Mouse (Mus musculus) cerebellum, adult 9-10 months (tissue): ENCODE results near the gene Sox5.

Experiments used
- DNase-seq: peaks from one replicate; pipeline ENCODE4 v3.0.0; 2022

Sox5 gene

DNA sequence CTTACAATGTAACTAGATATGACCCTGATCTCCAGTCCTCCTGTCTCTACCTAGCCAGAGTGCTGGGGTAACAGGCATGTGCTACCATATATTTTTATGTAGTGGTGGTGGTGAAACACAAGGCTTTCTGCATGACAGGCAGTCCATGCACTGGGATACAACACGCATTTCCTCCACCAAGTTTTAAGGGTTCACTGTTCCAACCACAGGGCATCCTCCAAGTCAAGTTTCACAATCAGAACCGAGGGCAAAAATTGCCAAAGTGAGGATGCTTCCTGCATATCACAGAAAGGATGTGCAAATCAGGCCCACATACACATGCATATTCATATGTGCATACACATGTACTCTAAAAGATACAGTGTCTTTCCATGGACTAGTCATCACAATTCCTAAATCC is 888.9 kb downstream of the Sox5 start:
- DNase-seq, result no peak

DNA sequence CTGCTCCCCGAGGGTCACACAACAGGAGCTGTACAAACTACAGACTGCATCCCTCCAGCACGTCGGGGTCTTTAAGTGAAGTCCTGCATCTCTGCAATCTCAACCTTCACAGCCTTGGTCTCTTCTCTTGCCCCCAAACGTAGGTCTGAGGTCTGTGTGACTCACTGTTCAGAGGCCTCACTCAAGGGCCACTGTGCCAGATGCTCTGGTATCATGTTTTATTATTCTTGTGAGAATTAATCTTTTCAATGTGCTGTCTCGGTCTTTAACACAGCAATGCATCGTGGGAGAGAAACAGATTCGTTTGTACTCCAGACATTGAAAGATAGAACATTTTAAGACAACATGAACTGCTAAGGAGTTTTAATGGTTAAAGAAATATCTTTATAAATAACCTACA is 893.2 kb downstream of the Sox5 start:
- no peak for DNase-seq

DNA sequence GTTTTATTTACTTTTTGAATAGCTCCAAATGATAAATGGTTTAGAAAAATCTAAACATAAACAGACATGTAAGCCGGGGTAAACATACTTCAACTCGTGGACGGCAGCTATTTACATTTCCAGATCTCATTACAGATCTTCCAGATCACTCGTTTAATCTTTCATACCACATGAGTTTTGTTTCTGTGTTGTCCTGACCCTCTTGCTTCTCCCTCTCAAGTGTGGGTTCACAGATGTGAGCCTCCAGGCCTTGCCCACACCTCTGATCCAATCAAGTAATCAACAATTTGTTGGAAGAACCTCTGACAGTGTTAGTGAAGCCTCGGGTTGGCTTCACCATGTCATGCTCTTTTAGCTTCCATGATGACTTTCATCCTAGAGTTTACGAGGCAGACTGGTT is 903.3 kb downstream of the Sox5 start:
- DNase-seq, result no peak

DNA sequence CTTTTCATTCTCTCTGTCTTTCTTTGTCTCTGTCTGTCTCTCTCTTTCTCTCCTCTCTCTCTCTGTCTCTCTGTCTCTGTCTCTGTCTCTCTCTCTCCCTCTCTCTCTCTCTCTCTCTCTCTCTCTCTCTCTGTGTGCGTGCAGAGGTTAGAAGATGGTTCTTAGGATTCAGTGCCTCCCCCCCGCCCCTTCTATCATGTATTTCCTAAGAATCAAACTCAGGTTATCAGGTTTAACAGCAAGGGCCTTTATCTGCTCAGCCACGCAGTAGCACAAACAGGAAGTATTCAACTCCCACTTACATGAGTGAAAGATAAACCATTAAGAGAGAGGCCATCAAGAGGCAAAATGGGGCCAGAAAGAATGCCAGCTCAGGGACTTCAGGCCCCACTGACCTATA is 913.0 kb downstream of the Sox5 start:
- DNase-seq, result no peak

DNA sequence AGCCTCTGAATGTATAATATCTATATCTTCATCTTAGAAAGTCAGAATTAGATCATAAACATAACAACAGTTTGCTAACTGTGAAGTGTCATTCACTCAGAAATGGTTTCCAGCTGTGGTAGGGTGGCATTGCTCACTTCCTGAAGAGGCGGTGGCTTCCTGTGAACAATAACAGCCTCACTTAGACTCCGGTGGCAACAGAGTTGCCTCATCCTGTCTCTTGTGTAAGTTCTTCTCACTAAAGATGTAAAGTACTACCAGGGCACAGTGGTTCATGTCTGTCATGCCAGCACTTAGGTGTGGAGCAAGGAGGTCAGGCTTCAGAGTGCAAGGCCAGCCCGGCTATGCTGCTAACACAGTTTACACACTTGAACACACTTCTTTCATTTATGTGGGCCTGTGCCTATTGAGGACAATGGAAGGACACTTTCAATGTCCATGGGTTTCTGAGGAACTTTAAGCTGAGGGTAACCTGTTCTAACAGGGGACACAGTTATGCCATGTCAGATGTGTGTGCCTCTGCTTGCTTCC is 913.6 kb downstream of the Sox5 start:
- DNase-seq, result no peak

DNA sequence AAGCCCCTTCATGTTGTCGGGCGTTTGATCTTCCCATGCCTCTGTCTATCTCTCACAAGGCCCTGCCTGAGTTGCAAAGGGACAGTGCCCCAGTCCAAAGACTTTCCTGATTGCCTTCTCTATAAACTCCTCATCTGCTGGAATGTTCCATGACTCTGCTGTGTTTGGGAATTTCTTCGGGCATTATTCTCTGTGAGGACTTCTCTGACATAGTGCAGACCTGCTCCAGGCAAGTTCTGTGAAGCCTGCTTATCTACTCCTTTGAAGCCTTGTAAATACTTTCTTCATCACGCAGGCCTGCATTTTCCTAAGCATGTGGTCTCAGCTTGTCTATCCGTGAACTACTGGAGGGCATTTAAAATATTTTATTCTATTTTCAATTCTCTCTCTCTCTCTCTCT is 914.7 kb downstream of the Sox5 start:
- DNase-seq, result no peak

DNA sequence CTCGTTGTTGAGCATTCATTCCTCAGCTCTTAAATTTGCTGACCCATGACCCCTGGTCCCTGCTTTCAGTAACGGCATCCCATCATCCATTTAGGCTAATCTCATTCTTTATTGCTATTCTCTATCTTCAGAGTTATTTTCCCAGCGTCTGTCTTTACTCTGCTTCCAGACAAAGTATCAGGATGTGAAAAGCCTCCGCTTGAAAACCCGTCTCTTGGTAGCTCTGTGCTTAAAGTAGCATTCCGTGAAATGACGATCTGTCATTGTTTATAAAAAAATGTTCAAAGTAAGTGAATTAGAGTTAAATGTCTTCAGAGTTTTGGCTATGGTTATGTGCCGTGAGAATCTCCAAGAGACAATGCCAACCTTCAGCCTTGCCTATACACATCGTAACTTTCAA is 915.2 kb downstream of the Sox5 start:
- DNase-seq, result no peak

DNA sequence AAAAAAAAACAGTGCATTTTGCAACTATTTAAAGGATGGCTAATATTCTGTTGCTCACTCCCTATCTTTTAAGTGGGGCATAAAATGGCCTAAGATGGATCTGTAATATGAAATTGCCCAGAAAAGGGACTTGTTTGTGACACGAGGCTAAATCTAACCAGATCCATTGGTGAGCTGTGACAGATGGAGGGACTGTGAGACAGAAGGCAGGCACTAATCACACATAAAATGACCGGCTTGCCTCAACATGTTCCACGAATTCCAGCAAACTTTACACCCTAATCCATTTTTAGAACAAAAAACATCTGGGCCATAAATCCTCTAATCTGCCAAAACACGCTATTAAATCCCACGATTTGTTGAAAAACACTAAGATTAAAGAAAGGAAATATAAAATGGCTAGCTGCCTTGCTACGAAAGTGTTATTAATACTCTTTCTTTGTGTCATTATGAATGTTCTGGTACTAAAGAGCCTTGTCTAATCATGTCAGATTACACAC is 919.1 kb downstream of the Sox5 start:
- no peak for DNase-seq

DNA sequence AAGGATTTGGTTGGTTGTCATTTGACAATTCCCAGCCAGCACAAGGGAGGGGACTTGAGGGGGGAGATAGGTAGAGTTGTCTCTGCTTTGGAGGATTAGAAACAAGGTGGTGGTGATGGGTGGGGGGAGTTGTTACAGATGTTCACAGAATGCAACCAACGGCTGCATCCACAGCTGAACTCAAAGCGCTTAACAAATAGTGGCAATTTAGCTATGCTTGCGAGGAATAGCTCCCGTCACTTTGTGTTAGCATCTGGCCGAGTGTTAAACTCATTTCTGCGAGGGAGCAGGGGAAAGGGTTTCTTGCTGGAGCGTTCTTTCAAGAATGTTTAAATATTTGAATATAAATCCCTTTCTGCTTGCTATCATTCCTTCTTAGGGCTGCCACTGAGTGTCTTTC is 921.7 kb downstream of the Sox5 start:
- DNase-seq, result no peak

DNA sequence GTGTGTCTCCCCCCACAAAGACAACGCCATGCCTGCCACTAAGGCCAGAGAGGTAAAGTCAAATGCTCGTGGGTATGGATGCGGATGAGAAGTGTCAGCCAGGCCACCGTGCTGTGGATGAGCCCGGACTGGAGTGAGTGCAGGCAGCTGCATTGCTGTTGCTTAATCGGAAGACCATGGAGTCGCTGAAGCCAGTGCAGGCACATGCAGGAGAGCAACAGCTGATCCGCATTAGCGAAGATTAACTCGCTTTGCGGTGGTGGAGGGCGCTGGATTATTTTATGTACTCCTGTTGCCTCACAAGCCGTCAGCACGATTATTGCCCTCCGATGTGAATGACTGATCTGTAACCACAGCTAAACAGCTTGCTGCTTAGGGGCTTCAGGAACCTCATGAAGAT is 922.2 kb downstream of the Sox5 start:
- no peak for DNase-seq

DNA sequence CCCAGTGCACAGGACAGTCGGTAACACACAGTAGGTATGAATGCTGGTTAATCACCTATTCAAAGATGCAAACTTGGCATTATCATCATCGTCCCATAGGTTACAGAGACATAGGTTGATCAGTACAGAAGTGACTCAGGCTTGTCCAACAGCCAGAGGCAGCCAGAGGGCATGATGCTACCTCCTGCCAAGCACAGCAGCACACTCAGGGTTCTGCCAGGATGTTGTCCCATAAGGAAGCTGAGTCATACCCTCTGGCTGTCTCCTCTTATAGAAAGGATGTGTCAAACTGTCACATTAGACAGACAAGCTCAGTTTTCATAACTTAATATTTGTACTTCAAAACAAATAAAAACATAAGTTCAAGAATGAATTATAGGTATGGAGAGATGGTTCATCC is 923.2 kb downstream of the Sox5 start:
- DNase-seq, result no peak

DNA sequence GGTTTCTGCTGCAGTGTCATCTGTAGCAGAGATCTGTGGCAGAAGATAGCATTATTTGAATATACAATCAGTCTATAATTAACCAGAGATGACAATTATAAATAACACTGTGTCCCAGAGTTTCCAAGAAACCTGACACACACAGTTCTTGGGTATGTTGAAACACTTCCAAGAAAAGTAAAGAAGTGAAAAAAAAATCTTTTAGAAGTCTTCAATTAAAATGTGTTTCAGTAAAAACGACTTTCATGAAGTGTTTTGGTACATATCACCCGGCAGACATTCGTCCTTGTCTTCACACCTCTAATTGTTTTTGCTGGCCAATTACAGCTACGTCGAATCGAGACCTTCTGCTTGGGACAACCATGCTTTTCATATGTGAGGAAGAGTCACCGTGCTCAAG is 924.4 kb downstream of the Sox5 start:
- DNase-seq, result no peak

DNA sequence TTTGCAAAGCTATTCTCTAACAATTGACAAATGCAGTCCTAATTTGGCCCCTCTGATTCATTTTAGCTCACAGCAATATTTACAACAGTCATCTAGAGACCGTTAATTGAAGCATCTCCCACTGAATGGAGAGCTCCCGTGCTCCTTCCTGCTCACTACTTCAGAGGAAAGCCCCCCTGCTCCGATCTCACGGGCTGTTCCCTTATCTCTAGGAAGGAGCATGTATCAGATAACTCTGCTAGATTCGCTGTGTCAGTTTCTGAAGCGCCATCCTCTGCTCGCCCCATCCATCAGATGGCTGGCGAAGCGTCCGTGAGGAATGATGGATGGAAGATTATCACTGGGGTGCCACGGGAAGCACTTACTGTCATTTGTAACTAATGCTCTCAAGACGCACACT is 926.4 kb downstream of the Sox5 start:
- DNase-seq, result no peak

DNA sequence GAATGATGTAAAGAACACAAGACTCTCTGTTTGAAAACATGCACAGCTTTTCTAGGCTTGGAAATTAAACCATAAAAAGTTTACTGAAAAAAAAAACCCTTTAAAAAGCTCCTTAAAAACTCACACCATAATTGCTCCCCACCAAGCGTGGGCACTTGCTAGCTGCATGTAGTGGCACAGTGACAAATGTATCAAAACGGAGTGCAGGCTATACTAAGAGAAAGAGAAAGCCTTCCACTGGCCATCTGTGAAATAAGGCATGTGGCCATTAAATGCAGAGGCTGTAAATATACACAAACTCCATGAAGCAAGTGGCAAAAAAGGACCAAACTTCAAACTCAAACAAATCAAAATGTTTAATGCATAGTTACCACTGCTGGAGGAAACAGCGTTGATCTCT is 927.7 kb downstream of the Sox5 start:
- DNase-seq, result no peak

DNA sequence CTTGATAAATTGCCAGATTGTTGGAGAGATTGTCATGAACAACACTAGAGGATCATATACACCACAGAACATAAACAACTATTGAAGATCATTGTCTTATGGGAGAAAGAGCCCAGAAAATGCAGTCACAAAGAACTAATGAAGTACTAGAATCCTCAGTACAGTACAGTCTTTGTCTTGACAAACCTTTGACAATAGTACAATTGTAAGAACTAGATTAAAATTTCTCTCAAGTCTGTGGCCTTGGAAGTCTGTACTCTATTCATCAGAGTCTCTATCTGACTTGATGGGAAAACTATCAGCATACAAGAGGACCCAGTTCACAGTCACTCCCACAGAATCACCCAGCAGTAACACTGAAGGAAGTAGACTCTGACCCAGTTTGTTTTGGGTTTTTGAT is 936.0 kb downstream of the Sox5 start:
- DNase-seq, result no peak

DNA sequence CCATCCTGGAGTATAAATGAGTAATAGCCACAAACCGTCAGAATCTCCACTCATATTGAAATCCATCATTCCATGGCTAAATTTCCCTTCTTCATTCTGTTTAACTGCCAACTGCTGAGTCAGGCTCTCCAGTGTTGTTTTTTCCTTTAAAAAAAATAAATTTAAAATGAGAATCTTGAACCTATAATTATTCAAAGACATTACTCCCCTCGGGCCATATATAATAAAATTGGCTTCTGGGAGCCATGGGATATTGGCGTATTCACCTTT is 937.1 kb downstream of the Sox5 start:
- no peak for DNase-seq

DNA sequence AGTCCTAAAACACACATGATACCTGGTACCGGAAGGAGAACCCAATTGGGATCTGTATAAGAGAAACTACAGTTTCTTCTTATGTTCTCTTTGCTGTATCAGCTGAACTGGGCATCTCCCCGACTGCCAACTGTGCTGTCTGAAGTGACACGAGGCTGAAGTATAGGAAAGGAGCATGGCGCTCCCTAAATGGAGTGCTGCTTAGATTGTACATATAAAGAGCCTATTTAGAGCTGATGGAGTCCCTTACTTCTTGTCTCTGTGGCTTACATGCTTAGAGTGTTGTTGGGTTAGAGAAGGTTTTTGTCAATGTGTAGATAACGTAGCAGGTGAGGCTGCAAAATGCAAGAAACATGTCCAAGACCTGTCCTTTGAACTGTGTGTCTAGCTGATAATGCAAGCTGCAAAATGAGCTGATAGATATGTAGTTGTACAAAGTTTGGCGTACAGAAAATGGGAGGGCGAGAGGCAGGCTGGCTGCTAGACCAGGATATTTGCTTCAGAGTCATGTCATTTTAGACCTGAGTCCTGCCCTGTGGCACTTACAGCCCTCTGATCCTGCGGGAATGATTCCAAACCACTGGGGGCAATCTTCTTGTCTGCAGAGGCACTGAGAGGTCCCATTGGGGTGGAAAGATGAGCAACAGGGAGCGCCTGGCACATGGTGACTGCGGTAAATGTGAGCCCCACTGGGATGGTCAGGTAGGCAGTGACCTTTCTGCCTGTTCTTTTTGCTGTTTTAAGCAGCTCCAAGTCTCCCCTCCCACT is 937.7 kb downstream of the Sox5 start:
- no peak for DNase-seq

DNA sequence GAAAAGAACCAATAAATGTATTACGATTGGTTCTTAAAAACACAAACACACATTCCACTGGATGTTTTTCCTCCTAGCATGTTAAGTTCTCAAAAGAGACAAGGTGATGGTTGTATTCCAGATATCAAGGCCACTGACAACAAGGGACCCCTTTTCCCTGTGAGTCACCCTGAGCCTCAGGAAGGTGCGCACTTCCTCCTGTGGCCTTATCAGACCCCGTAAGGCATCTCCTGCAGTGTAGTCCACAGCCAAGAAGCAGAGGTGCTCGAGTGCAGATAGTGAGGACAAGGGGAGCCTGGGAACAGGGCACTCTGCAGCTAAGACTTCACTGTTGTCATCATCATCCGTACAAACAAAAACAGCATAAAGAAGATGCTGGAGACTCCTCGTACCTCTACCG is 939.8 kb downstream of the Sox5 start:
- DNase-seq, result no peak

DNA sequence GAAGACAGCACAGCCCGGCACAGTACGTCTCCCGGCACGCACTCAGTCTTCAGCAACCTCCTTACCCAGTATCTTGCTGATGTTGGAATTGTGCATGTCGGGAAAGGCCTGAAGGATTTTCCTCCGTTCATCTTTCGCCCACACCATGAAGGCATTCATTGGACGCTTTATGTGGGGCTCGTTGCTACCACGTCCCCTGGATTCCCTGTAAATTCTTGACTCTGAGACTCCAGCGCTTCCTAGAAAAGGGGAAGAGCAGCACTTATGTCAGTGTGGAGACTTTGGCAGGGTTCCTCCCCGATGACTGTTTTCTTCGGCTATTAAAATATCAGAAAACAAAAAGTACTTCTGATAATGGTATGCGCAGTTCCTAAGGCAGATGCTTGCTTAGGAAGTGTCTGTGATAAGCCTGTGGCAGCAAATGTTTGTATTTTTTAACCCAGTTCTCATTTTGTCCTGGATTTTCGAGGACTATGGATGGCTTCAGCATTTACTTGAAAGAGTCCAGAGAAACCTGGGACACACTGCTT is 940.6 kb downstream of the Sox5 start:
- DNase-seq, result no peak

DNA sequence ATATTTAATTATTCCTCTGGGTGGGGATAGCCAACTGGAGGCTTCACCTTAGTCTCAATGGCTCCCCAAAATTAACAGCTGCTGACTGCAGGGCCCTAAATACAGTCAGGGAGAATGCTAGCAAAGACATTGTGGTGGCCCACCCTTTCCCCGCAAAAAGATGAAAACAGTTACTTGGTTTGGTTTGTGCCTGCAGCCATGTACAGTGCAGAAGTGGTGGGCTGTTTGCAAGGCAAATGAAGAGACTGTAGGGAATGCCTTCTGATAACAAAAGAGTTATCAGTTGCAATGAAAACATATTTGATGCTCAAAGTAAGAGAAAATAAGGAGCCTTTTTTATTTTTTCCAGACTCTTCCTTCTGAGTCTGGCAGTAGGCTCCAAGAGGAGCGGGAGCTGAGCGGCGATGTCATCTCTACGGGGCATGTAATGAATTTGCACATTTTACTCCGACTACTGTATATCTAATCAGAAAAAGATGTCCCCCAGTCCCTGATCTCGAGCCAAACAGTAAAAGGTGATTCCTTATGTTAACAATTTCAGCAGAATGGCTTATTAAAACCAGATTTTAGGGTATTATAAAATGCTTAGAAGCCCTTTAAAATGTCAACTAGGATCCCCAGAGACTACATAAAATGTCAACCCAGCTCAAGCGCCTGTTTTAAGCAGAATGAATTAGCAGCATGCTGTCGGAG is 943.2 kb downstream of the Sox5 start:
- no peak for DNase-seq

DNA sequence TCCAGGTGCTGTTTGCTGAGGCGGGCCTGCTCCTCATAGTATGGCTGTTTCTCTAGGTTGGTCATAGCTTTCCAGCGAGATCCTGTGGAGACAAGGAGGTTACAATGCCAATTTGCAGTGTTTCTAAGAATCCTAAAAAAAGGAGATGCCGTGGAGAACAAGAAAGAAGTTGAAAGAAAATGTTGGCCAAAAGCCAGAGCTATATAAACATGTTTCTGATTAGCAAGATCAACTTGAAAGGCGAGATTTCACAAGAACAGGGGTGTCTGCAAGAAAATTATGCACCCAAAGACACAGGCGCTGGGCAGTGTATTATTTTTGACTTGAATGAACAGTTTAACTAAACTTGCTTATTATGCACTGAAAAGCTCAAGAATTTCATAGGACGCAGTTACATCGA is 946.4 kb downstream of the Sox5 start:
- DNase-seq, result no peak

DNA sequence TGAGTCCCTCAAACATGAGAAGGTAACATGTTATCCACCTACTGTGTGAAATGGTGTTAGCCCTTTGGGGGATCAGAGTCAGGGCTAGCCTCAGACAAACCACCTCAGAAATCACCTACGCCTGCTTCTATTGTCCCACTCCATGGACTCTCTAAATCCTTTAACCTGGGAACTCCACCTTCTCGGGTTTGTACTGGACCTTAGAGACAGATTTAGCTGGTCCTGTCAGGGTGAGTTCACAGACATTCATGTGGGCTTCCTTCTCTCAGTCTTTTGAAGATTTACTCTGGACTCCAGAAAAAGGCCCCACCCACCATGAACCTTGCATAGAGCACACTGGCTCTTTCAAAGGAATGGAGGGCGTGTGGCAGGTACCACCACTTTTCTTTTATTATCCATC is 947.8 kb downstream of the Sox5 start:
- no peak for DNase-seq

DNA sequence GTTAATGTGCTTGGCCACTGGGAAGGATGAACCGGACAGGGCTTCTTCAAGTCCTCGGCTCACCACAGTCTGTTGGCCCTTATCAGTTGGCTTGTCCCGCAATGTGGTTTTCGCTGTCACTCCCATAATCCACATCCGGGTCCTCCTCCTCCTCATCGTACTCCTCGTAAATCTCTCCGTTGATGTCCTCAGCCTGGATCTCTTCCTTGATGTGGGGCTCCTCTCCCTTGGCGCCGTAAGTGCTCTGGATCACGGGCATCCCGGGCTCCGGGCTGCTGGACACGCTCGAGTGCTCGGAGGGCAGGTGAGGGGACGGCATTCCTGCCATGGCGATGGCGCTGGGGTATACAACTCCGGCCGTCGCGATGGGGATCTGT is 948.6 kb downstream of the Sox5 start:
- no peak for DNase-seq

DNA sequence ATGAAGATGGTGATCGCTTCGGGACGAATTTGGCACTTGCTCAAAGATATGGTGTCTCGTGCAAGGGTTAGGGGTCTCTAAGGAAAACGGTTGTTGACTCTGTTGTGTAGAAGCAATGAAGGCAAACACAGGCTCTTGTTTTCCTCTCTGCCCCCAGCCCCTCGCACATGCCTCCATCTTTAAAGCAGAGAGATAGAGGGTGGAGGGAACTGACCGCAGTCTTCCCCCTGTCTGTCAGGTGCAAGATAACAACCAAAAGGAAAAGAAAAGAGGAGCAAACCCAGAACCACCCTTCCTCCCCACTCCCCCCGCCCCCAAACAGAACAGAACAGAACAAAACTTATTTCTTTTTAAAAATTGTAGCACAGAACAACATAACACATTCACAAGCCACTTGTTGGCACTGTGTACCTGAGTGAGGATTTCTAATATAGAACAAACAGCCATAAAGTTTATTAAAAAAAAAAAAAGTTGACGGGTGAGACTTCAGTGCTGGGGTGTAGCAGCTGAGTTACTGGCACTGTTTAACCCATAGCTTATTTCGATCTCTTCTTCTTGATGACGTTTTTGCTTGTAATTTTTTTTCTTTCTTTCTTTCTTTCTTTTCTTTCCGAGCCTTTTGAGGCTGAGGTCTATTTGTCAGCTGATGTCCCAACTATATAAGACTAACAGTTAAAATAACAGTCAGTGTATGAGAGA is 949.1 kb downstream of the Sox5 start:
- no peak for DNase-seq
